Comparison of ENCODE assay signal across 9 mouse cellular contexts in the genomic region with DNA sequence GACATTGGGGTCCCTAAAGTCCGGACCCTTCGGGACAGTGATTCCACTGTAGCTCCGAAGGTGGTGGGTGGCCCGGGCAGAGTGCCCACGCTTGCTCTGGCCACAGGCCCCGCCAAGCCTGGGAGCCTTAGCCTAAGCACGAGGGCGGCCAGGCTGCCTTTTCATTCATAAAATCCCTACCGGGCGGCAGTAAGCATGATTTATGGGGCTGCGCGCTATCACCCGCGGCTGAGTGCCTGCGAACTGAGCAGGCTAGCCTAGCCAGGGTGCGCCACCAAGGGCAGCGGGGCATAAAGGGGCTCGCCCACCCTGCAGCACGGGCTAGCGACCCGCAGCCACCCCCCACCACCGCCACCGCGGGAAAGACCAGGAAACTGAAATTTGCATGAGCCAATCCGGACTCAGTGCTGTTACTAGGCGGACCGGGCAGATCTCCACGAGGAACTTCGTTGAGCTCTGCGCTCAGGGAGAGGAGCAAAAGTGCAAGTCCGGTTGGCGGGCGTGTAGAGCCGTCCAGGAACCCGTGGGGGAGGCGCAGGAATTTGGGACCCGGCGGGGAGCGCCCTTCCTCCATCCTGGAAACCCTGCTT. TPM values are rescaled to one million over a fixed set of nuclear protein-coding genes. Genes with fewer than 3 reads are reported as not detected.
DNase-seq lines count a peak whose midpoint lies in the region; ATAC-seq lines count a peak whose summit lies in the region.
"Had no signal": no experiment of that assay in that cellular context is flagged by ENCODE, and none has a peak within 500 bp of the region (broad histone marks: within the 10 kb centered on the region; RNA-seq: fewer than 3 reads in every experiment).

No protein-coding gene starts in this region.

- 0% methylated on average over 39 of the region's 39 CpGs for WGBS in hindbrain, embryonic 11.5 days

- peaks cover 14% of the 10 kb centered on the region for H3K27me3 ChIP-seq in hindbrain, embryonic 11.5 days (ENCODE audit: control insufficient read depth, insufficient read depth, low read length)

- H3K4me1 ChIP-seq in brown adipose tissue, adult 24 weeks (ENCODE audit: control insufficient read depth, insufficient read depth, insufficient read length, low read length) = peaks cover 8% of the 10 kb centered on the region
- H3K4me1 ChIP-seq in hindbrain, embryonic 11.5 days (replicated peaks; ENCODE audit: control insufficient read depth, insufficient read depth, low read length) = peaks cover 22% of the 10 kb centered on the region

- H3K27ac ChIP-seq in brown adipose tissue, adult 24 weeks (replicated peaks; ENCODE audit: low read depth, low read length) = peak overlapping the region; percentile 79
- peak overlapping the region; percentile 82 for H3K27ac ChIP-seq in hindbrain, embryonic 11.5 days (ENCODE audit: low read depth, low read length)

- H3K4me3 ChIP-seq in brown adipose tissue, adult 24 weeks (ENCODE audit: insufficient read depth, low read depth, low read length) = peak overlapping the region; percentile 66
- peak overlapping the region; percentile 40 for H3K4me3 ChIP-seq in hindbrain, embryonic 11.5 days (ENCODE audit: low read depth, low read length)

- peak; percentile 66 for ATAC-seq in hindbrain, embryonic 11.5 days (ENCODE audit: low FRiP score)
- peak; percentile 39; the same call in 1 of the 2 replicates for ATAC-seq in megakaryocyte, adult 5-6 weeks (ENCODE audit: poor library complexity, severe bottlenecking)

- DNase-seq in Muller cell, postnatal 12 days (ENCODE audit: inconsistent ontology term) = peak; percentile 96
- DNase-seq in frontal cortex, postnatal 25 days (ENCODE audit: low spot score in 2 of 2) = peak; percentile 44 to 62
- DNase-seq in hindbrain, embryonic 11.5 days (ENCODE audit: low spot score) = peak; percentile 88
- peak; percentile 81 to 87 for DNase-seq in left cerebral cortex, postnatal 14 days (ENCODE audit: low spot score in 2 of 2)
- DNase-seq in right cerebral cortex, postnatal 14 days = peak; percentile 78
- DNase-seq in yolk sac, embryonic 10.5 days (ENCODE audit: low spot score) = peak; percentile 91

- H3K9ac ChIP-seq in hindbrain, embryonic 11.5 days (ENCODE audit: low read depth, low read length) = peak overlapping the region; percentile 60

- intact Hi-C loops in left cerebral cortex, postnatal 14 days (cut with DNase I) = no loop called here

- peak overlapping the region; percentile 91 for H3K4me2 ChIP-seq in hindbrain, embryonic 11.5 days (replicated peaks; ENCODE audit: low read depth, low read length)

- peaks cover 5% of the 10 kb centered on the region; the same call in 1 of the 2 replicates for H3K36me3 ChIP-seq in hindbrain, embryonic 11.5 days (ENCODE audit: control insufficient read depth, insufficient read depth, low read length)

- H3K9me3 ChIP-seq in hindbrain, embryonic 11.5 days (ENCODE audit: control insufficient read depth, low read length) = no peaks in the 10 kb centered on the region

RNA-seq across cellular contexts. Expression of gene Ccnd1, which starts 1.6 kb away (rescaled TPM):
- 5.2 and 5.4 TPM in 2 replicates for polyA plus RNA-seq in brown adipose tissue, adult 24 weeks (2012; ENCODE audit: insufficient read depth, insufficient read length, missing spikeins)
- polyA plus RNA-seq in hindbrain, embryonic 11.5 days (2014; fragmentation: Nextera tagmentation; extraction: Ambion mirVana) = 185 and 200 TPM in 2 replicates
- 10 to 100 TPM; 26.3 to 39.2 TPM for total RNA-seq in left cerebral cortex, postnatal 14 days (2021)
- 8.1 and 11.1 TPM in 2 replicates for total RNA-seq in megakaryocyte, adult 5-6 weeks (2015)
- 5.2 and 5.5 TPM in 2 replicates for total RNA-seq in megakaryocyte, adult 5-6 weeks (2017)

RNA-seq across cellular contexts. Expression of gene LTO1, which starts 26.4 kb away (rescaled TPM):
- polyA plus RNA-seq in brown adipose tissue, adult 24 weeks (2012; ENCODE audit: insufficient read depth, insufficient read length, missing spikeins) = 20.4 and 20.7 TPM in 2 replicates
- polyA plus RNA-seq in hindbrain, embryonic 11.5 days (2014; fragmentation: Nextera tagmentation; extraction: Ambion mirVana) = 27.3 and 28.9 TPM in 2 replicates
- 10 to 100 TPM; 20.2 to 25.2 TPM for total RNA-seq in left cerebral cortex, postnatal 14 days (2021)
- total RNA-seq in megakaryocyte, adult 5-6 weeks (2015) = 13.8 and 14.5 TPM in 2 replicates
- total RNA-seq in megakaryocyte, adult 5-6 weeks (2017) = 49.5 and 53.8 TPM in 2 replicates

RNA-seq across cellular contexts. Expression of gene Fgf15, which starts 45.0 kb away (rescaled TPM):
- not detected in 2 replicates for polyA plus RNA-seq in brown adipose tissue, adult 24 weeks (2012; ENCODE audit: insufficient read depth, insufficient read length, missing spikeins)
- 60.2 and 68.2 TPM in 2 replicates for polyA plus RNA-seq in hindbrain, embryonic 11.5 days (2014; fragmentation: Nextera tagmentation; extraction: Ambion mirVana)
- total RNA-seq in left cerebral cortex, postnatal 14 days (2021) = not detected
- not detected in 2 replicates for total RNA-seq in megakaryocyte, adult 5-6 weeks (2015)
- not detected in 2 replicates for total RNA-seq in megakaryocyte, adult 5-6 weeks (2017)
- total RNA-seq: layer of hippocampus, adult 8-10 months had no signal

Comparison
In these comparisons a context has a peak if more than half of its experiments do, and no peak if none do; other contexts are left out.
1. Peak in every context shown above with its lines: DNase-seq, ATAC-seq, H3K4me3 ChIP-seq and H3K27ac ChIP-seq.